Mouse (Mus musculus) megakaryocyte-erythroid progenitor cell, adult 5-6 weeks (primary cell): ENCODE data around the gene Got1. TPM values are rescaled to one million over a fixed set of nuclear protein-coding genes. Genes with fewer than 3 reads are reported as not detected.

Experiments
- ATAC-seq: replicated peaks from 2 replicates; pipeline ENCODE4 v1.8.0; 2016; ENCODE audit warnings: mild to moderate bottlenecking, inconsistent platforms; ENCODE audit not compliant: severe bottlenecking, poor library complexity, low FRiP score, low TSS enrichment
- total RNA-seq, 2 experiments: library from RNA; stranded (forward) in 1 of 2; stranded (reverse) in 1 of 2; fragments of 200-1000, 215-1000 nt in 1 of 2; fragments of >200 nt in 1 of 2; fragmentation: Nextera tagmentation in 1 of 2; gene quantifications; 2 replicates each; pipeline ENCODE4 v1.2.3; 2014 to 2017

Got1 gene
- total RNA-seq, 2 experiments from 2014 or later, result 15.8 to 24.4 TPM

DNA sequence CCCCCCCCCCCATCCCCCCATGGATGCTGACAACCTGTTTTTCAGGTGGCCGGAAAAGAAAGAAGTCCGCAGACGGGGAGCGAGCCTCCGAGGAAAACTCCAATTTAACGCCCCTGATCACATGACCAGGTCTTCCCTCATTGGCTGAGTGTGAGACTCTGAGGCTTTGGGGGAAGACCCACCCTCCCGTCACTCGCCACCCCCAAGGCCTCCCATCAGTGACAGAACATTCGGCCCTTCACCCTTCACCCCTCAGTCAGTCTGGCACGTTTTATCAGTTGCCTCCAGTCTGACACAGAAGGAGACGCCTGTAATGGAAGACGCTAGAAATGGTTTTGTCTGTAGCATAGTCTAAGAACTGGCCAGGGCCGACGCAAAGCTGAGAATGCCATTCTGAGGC lies 29.5 kb downstream of the Got1 start:
- peak; percentile 74 for ATAC-seq

DNA sequence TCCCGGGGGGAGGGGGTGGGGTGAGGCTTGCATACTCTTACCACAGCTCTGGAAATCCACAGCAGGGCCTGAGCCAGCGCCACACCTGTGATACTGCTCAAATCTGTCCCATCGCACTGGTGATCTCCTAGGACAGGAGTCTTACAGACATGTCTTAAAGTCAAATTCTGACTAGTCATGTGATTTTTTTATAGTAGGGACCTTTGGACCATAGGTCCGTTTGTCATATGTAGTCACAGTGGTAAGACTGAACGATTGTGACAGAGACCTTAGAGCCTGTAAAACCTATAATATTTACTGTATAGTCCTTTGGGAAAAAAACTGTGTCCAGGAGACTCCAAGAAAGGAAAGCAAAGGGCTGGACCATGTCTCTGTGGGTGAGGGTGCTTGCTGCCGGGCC lies 30.5 kb downstream of the Got1 start:
- ATAC-seq, result no peak

DNA sequence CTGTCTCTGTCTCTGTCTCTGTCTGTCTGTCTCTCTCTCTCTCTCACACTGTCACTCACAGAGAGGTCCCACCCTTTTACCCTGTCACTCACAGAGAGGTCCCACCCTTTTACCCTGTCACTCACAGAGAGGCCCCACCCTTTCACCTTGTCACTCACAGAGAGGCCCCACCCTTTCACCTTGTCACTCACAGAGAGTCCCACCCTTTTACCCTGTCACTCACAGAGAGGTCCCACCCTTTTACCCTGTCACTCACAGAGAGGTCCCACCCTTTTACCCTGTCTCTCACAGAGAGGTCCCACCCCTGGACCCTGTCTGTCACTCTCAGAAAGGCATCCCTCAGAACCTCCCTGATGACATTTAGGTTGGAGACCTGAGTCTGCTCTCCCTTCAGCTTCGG lies 31.1 kb downstream of the Got1 start:
- ATAC-seq, result peak; percentile 60

- ATAC-seq, result no peak
These were observed 37.0 kb downstream of the Got1 start for GRCm38 (mm10) chr19:43487429-43487828.

GRCm38 (mm10) chr19:43480512-43480911 lies 43.9 kb downstream of the Got1 start:
- no peak for ATAC-seq

DNA sequence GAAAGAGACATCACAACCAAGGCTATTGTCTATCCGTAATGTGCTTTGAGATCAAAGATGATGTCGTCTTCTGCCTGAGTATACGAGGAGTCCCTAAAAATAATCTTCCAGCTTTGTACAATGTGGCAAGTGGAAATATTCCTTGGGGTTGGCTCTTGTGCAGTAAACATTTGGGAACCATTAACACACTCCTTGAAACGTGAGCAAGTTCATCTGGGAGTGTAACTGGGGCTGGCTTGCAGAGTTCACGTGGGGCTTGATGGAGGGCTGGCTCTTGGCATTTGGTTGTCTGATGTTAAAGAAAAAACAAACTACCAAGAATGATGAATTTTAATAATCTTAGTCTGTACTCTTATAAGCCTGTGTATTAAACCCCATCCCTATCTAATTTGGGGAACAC lies 45.0 kb downstream of the Got1 start:
- ATAC-seq, result no peak

DNA sequence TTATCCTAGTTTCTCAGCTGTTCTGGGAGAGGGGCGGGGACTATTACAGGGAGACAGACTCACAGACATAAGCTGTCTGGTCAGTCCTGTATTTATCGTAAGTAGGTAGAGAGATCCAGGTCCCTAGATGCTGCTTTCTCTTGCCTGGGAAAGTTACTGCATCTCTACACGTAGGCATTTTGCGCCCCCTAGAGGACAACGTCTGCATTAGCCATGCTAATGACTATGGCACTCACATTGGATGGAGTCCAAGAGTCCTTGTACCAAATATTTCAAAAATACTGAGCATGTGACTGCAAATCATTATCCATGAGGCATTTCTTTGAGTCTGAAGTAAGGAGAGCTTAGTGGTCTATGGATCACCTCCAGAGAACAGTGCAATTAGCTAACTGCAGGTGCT lies 45.5 kb downstream of the Got1 start:
- peak; percentile 74 for ATAC-seq

DNA sequence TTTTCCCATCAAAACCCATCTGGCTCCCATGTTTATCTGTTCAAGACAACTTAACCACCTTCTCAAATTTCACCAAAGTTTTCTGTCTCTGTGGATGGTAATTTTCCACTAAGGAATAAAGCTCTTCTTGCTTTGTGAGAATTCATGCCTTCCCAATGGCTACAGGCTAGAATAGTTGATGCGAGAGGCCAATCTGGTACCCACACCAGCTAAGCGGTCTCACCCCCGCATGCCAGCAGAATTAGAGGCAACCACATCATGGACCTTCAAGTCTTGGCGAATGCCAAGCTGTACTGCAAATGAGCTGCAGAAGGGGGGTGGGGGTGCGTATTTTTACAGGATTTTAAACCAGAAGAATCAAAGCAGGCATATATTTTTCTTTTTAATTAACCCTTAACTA lies 47.0 kb downstream of the Got1 start:
- no peak for ATAC-seq

DNA sequence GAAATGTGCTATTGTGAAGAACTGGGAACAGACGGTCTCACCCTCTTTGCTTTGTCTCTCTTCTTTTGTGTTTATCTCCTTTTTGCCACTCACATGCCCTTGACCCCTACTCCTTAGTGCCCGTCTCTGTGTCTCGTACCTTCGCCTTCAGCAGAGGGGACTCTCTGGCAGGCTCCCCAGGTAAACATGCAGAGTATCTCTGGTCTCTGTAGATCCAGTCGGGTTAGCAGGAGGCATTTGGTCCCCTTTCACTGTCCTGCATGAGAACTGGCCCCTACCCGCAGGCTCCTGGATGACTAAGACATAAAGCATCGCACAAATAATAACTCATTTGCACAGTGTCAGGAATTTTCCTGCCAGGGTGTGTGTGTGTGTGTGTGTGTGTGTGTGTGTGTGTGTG lies 48.3 kb downstream of the Got1 start:
- ATAC-seq, result no peak

GRCm38 (mm10) chr19:43475642-43476041 lies 48.8 kb downstream of the Got1 start:
- ATAC-seq, result peak; percentile 35

- no peak for ATAC-seq
These were observed 51.6 kb downstream of the Got1 start for GRCm38 (mm10) chr19:43472781-43473180.

DNA sequence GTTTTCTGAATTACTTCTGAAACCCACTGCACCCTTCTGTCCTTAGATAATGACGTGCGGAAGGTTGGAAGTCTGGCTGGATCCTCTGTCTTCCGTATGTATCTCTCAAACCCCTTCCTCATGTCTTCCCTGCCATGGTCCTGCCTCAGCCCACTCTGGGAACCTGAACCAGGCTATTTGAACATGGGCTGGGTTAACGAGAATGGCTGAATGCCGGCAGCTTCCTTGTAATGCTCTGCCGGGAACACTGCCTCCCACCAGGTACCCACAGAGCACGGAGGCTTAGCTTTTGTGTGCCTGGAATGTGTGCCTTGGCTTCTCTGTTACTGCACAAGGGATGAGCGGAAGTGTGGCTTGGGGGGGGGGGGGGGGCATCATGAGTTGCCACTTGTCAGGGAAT lies 52.1 kb downstream of the Got1 start:
- no peak for ATAC-seq

- ATAC-seq, result no peak
These were observed 55.1 kb downstream of the Got1 start for GRCm38 (mm10) chr19:43469333-43469732.

DNA sequence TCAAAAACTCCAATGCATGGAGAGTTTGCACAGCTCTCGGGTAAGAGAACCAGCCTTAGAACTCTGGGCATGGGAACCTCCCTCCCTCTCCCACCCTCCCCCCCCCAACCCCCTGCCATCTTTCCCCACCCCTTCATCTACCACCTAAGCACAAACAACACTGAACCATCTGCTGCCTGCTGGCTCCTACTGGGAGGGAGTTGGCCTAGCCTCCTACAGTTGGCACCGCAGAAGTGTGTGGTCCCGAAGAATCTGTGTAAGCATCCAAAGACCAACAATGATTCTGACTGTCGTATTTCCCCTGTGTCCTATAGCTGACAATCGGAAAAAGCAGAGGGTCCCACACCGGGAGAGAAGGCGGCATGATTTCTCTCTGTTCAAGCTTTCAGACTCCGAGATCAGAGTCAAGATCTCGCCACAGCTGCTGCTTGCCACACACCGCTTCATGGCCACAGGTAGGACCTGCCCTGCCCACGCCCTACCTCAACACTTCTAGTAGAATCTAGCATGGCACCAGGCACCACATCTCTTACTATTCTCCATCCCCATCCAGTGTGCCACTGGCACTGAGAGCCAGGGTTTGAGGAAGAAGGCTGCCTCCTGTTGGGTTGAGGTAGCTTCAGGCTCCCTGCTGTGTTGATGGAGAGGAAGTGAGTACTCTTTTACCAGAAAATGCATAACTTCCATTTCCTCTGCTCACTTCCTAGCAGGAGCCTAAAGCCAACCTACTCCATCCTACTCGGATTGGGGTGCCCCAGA lies 56.3 kb downstream of the Got1 start:
- no peak for ATAC-seq

GRCm38 (mm10) chr19:43465601-43466255 lies 58.7 kb downstream of the Got1 start:
- no peak for ATAC-seq

DNA sequence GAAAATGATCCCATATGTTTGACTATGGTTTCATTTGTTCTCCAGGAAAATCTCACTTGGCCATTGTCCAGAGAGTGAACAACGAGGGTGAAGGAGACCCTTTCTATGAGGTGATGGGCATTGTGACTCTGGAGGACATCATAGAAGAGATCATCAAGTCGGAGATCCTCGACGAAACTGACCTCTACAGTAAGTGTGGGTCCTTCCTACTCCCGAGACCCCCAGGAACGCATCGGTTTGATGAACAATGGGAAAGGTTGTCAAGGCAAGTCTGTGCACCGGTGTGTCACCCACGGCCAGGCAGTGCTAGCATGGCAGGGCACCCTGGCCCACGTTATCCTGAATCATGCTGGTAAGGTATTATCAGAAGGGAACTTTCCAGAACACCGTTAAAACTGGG lies 59.3 kb downstream of the Got1 start:
- ATAC-seq, result no peak

GRCm38 (mm10) chr19:43464294-43464687 lies 60.1 kb downstream of the Got1 start:
- ATAC-seq, result no peak

GRCm38 (mm10) chr19:43463546-43464293 lies 60.7 kb downstream of the Got1 start:
- ATAC-seq, result no peak

- no peak for ATAC-seq
These were observed 62.3 kb downstream of the Got1 start for GRCm38 (mm10) chr19:43462141-43462540.

DNA sequence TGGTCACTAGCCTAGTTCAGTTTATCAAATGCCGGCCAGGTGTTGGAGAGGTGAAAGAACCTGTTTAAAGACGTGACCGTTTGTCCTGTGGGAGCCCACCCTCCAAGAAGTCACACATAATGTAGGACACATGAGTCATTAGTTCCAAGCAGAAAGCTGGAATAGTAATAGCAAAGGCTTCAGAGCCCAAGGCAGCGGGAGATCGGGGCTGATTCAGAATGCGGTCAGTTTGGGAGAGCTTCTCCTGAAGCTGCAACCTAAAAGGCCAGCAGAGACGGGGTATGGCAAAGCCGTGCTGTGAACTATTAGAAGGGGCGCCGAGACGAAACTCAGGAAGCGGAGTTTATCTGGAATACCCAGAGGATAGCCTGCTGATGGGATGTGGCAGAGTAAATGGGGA lies 63.9 kb downstream of the Got1 start:
- no peak for ATAC-seq

DNA sequence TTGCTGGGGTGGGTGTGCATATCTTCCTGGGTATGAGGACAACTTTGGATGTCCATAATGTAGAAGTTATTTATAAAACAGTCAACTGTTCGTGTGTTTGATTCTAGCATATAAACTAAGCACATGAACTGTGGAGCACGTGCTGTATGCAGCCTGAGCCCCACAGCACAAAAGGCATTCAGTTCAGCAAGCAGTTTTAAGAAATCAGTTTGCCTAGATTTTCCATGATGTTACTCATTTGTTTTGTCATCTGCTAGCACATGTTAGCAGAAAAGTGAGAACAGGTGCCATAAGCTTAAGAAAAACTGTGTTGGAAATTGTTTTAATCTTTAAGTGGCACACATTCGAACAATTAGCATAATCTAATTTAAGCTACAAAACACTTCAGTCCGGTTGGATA lies 64.5 kb downstream of the Got1 start:
- no peak for ATAC-seq
